Mouse (Mus musculus) urinary bladder, postnatal 4 days (tissue): ENCODE data around the gene Rnf44.

ENCODE experiments used
- DNase-seq, 2 experiments: peaks; one replicate each; pipeline ENCODE4 v3.0.0; 2021 to 2022; ENCODE audit warnings: low spot score in 2 of 2

Gene Rnf44

DNA sequence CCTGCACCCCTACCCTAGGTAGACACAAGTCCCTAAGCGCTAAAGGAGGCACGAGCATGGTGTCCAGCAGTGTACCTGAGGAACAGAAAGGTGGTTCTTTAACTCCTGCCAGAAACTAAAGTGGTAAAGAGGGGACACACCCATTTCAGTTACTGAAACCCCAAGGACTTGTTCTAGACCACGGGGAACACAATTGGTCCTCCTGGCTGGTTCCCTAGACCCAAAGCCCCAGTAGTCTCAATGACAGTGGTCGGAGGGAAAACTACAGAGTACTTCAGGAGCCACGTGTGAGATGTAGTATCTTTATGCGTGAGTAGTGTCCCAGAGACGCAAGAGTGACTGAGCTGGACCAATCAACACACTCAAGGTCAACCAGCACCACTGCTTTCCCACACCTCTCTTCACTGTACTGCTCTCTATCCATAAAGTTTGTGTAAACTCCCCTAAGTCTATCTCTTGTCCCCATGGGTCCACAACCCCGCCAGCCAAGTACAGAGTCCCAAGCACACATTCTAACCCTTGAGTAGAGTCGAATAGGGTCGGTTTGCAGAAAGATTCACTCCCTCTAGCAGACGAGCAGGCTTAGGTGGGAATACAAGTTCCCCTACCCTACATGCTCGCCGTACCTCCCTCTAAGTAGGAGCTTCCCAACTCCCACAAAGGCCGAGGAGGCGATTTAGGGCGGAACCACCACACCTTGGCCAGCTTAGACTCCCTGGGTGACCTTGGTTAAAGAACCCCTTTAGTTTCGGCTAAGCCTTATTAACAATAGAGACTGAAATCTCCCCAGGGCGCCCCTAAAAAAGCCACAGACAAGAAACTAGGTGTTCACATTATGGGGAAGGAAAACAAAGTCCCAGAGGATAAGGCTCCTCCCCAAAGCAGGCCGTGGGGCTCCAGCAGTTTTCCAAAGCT is 7.3 kb downstream of the Rnf44 start:
- DNase-seq, result no peak

DNA sequence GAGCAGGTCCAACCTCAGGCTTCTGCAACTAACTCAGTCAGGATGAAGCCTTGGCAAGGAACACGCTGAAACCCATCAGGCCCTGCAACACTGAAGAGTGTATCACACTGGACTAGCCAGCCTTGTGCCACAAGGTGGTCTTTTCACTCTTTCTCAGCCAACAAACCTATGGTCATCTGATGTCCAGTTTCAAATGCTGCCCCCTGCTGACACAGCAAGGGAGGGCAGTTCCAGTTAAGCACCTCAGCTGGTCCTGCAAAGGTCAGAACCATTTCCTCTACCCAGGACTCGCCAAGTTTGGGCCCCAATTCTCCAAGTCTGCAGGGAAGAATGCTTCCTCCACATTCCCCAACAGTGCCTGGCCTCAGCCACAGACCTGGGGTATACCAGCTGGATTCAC is 8.5 kb downstream of the Rnf44 start:
- no peak for DNase-seq

DNA sequence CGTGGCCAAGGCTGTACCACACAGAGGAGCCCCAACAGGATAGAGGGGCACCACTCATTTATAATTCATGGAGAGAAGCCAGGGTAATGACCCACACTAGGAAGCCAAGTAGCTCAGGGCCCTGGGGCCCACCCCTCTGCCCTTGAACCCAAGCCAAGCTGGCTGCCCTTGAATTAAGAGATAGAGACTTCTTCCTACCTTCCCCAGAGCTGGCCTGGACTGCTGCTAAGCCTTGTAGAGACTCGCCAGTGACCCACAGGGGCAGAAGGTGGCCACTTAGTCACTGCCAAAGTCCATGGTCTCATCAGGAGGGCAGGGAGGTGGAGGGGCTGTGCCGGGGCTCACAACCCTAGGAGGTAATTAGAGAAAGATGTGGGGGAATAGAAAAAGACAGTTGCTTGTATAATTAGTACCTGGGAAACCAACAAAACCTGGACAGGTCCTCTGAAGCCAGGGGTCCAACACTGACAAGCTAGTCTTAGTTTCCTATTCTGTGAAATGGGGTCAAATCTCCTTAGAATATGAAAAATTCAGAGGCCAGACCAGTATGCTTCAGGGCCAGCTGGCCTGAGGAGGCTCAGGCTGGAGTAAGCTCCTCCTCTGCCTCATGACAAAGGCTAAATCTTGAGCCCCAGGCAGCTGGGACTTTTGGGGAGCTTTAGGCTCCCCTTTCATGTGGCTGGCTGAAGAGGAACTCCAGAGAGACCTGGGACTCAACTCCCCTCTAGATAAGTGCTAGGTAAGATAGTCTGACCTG is 9.4 kb downstream of the Rnf44 start:
- no peak for DNase-seq

DNA sequence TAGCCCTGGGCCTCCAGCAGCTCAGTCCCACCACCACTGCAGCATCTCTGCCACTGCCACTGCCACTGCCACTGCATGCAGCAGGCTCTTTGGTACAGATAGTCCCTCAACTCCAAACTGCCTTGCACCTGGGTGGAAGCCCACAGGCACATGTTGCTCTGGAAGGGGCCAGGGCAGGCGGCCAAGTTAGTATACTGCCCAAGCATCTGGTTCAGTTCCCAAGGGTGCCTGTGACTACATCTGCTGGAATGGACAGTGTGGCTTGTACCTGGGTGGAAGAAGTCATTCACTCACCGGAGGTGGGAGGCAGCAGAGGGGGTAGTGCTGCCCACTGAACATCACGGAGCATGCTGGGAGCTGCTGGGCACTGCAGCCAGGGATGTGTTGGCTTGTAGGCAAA is 10.4 kb downstream of the Rnf44 start:
- no peak for DNase-seq

DNA sequence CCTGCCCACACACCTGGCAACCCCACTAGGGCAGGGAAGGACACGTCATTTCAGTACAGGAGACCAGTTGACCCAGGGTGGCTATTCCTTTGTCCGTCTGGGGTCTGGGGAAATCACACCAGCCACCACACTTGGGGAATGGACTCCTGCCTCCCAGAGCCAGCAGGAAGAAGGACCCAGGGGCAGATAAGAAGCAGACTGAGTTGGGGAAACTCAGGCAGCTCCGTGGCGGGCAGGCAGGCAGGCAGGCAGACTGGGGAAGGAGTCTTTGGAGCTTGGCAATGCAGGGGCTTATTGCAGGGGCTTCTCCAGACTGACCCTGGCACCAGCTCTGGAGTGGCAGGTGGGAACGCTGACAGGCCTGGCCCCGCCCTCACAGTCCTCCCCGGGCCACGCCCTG is 12.4 kb downstream of the Rnf44 start:
- DNase-seq, result no peak

DNA sequence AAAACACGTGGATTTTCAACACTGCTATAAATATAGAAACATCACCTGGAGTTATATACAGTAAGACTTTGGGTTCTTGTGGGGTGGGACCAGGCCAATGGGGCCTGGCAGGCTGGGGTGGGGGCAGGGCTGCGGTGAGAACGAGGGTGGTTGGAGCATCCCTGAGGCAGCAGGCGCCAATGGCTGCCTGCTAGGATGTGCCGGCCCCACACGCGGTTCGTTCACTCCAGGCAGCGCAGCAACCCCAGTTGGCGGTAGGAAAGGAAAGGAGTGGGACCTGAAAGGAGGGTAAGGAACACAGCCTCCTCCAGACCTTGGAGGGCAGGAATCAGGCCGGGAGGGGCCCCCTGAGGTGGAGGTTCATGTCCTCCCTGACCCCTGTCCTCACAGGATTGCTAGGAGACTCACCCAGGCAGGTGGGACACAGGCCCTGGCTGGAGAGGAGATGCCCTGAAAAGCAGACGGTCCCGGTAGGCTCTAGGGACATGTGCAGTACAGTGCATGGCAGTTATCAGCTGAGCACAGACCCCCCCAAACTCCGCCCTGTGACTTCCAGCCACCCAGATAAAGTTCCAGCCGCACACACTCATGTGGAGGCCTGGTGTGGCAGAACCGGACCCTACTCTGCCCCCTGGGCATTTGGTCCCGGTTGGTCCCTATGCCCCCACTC is 13.4 kb downstream of the Rnf44 start:
- no peak for DNase-seq

DNA sequence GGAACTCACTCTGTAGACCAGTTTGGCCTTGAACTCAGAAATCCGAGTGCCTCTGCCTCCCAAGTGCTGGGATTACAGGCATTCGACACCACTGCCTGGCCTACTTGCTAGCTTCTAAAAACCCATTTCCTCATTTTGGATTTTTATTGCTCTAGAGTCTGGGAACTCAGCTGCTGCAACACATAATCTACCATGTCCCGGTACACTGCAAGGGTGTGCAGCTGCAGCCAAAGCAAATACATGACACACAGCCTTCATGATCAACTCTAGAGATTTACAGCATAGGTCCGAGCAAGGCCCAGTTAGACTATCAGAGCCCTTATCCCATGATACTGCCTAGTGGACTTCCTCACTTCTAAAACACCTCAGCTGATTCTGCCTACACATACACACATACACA is 15.4 kb downstream of the Rnf44 start:
- DNase-seq, result no peak

DNA sequence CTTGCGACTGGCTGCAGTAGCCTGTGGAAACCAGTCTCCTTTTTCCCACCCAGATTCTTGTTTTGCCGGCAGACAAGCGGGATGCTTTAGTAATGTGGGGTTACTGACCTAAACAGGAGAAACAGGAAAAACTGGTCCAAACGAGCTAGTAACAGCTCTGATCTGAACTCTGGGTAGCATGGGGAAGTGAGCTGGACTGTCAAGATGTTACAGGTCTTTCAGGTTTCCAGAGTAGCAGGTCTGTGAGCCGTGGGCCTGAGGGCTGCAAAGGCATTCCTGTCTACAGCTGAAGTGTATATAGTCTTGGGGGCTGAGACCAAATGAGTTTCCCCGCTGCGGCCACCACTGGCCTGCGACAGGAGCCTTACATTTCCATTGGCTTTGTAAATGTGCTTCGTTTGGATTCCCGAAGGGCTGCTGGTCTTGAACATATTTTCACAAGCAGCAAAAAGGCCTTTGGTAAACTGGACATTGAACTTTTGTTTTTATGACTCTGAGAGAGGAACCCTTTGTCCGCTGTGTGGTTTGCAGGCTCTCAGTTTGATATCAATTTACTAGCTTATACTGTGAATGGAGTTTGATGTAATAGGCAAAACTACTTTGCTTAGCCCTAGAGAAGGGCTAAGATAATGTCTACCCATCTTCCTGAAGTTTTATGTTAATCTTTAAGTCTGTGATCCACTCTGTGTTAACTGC is 17.7 kb downstream of the Rnf44 start:
- DNase-seq, result no peak

DNA sequence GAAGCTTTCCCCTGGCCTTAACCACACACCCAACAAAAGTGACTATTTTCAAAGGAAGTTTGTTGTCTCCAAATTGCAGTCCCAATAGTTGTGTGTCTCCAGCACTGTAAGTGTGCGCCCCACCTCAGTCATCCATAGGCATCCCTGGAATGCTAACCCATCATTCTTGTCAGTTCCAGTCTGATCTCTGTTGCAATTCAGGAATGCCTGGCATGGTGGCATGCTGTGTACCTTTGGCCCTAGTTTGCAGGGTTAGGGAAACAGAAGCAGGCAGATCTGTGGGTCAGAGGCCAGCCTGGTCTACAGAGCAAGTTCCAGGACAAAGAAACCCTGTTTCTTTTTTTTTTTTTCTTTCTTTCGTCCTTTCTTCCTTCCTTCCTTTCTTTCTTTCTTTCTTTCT is 23.2 kb downstream of the Rnf44 start:
- no peak for DNase-seq

DNA sequence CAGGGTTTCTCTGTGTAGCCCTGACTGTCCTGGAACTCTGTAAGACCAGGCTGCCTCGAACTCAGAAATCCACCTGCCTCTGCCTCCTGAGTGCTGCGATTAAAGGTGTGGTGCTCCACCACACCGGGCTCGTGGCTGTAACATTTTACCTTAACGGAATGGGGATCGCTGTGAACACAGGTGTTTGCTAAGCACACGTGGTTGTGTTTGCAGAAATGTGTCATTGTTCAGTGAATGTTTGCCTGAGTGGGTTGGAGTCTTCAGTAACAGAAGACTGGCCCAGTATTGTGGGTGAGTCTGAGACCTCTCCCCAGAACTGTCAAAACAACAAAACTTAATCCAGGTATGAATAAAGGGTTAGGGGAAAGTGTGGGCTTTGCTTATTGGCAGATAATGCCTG is 28.6 kb downstream of the Rnf44 start:
- no peak for DNase-seq

DNA sequence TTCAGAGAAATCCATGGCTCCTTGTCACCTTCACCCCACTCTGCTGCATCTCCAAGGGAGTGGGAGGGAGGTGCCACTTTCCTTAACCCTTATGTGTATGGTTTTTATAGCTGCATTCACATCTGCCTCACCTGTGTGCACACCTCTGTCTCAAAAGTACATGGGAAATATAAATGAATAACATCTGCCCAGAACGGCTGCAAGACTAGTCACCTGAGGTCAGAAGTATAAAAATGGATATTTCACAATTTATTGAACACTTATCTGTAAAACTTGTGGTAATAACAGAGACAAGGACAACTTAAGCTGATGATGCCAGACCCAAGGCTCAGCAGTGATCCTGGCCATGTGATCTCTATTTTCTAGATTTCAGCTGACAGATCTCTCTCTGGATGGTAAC is 29.2 kb downstream of the Rnf44 start:
- DNase-seq, result no peak

DNA sequence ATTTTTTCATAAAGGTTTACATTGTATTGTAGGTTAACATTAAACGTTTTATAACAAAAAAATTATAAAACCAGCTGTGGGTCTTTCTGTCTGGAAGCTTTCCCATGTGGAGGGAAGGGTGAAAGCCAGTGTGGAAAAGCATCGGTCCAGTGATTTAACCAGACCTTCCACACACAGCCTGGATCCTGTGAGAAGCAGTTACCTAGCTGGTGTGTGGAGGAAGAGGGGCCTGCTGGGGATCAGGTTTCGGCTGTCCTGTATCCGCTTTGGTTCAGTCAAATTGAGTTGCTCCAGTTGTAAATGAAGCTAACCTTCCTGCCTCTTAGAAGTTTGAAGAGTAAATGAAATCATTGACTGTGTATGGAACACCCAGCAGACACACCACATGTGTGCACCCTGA is 29.7 kb downstream of the Rnf44 start:
- DNase-seq, result no peak

DNA sequence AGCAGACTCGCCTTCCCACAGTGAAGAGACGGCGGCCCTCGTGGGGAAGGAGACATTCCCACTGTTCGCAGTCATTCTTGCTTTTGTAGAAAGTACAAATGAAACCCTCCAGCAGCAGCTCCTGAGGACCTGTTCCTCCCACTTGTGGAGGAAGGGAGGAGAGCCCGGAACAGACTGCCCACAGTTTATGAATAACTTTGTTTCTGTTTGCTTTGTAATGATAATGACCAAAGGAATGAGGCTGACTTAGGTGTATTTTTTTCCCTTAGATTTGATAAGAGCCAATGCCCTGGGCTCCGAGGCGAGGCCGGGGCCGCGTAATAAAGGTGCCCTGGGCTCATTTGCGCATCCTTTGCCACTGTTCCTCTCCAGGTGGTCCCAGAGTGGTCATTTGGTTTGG is 32.3 kb downstream of the Rnf44 start:
- DNase-seq, result no peak

DNA sequence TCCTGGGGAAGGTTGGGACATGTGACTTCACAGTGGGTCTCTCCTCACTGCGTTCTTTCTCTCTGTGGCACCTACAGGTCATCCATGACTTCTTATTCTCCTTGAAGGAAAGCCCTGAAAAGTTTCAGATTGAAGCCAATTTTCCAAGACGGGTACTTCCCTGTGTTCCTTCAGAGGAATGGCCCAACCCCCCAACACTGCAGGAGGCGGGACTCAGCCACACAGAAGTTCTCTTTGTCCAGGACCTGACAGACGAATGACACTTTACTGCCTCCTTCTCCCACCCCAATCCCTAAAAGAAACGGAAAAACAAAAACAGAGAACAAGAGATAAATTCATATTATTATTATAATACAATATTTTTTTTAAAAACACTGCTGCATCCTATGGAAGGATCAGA is 32.8 kb downstream of the Rnf44 start:
- no peak for DNase-seq

DNA sequence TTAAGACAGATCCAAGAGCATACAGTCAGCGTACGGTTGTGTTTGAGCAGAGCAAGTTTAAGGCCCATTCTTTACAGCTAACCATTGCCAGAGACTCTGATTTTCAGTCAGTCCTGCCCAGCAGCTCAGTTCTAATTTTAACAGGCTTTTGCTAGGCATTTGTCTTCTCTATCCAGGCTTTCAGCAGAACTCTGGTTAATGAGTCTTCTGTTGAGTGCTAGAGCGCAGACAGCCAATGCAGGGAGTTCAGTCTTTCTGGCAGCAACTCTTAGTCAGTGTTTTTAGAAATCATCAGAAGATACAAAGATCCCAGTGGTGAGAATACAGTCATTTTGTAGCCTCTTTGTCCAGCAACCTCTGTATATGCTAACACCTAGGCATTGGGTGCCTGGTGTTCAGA is 43.2 kb downstream of the Rnf44 start:
- no peak for DNase-seq

DNA sequence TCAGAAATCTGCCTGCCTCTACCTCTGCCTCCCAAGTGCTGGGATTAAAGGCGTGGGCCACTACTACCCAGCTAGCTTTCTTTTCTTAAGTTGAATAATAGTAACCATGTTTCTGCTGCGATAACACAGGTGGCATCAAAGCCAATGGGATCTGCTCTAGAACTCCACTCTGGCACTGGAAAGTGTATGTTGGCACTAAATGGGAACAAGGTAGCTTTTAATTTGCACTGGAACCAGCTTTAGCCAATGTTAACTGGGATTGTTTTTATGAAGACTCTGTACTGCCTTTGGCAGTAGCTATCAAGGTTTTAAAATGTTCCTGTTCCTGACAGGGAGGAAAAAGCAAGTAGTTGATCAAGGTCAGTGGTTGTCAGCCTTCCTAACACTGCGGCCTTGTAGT is 58.7 kb downstream of the Rnf44 start:
- no peak for DNase-seq

DNA sequence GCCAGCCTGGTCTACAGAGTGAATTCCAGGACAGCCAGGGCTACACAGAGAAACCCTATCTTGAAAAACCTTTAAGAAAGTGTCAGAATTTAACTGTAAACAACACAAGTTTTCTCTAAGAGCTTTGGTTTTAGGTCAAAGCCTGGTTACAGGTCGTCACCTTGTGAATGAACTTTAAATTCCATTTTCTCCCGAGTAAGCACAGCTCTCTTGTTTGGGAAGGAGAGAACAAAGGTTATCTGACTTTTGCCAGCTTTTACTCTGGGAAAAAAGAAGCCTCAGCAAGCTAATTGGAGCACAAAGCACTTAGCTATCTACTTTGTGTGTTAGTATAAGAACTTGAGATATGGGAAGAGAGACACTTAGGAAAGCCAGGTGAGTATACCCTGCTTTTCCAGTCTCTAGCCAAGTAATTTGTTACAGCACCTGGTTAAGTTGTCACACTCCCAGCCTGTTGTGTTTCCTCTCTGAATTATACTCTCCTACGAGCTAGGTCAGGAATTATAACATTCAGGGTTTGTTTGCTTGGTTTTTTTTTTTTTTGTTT is 60.9 kb downstream of the Rnf44 start:
- DNase-seq, result no peak
